Mouse (Mus musculus) urinary bladder, postnatal 4 days (tissue): ENCODE results near the gene Adgrb2.
A peak's percentile ranks its signal among the peaks of the same experiment; 100 is the strongest.

Source experiments
- DNase-seq, 2 experiments: peaks; one replicate each; pipeline ENCODE4 v3.0.0; 2021 to 2022; ENCODE audit warnings: low spot score in 2 of 2

The Adgrb2 gene

DNA sequence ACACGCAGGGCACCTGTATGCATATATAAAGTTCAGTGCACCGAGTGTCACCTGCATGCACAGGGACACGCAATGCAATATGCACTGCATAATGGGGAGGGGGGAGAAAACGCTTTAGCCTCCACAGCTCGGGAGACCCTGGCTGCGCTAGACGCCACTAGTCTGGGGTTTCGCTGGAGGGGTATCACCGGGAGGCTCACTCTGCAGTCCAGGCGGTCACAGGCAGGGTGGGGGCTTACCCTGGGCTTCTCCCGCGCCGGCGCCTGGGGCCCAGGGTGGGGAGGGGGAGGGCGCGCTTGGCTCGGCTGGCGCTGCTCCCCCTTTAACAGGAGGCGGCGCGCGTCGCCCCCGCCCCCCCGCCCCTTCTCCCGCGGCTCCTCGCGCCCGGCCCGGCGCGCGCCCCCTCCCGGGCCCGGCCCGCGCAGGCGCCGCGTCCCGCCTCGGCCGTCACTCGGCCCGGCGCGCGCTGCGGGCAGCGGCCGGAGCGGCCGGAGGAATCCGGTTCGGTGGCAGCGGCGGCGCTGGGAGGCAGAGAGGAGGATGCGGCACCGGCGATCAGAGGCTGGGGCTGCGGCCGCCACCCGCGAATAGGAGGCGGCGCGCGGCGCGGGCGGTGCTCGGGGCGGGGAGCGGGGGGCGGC lies at the start of gene Adgrb2:
Gene Adgrb2, plus strand, starts transcription at position 450 of the 641 bp plus-strand sequence.
- no peak for DNase-seq

DNA sequence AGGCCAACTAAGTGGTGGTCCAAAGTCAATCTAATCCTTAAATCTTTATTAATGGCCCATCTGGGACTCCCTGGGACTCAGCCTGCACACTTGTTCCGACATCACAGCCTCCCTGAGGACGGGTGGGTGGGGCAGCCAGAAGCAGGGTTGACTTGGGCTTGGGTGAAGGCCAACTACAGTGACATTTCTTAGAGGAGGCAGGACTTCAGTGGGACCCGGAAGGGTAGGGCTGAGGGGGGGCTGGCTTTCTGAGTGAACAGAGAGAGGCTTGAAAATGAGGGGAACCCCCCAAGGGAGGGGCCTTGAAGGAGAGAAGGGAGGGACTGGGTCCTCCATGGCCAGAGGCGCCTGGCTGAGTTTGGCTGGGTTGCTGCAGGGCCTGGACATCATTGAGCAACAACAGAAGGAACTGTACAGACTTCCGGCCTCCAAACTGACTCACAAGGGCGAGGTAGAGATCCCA lies 33.3 kb upstream of the Adgrb2 start:
- peak; percentile 59 to 69 for DNase-seq

GRCm38 (mm10) chr4:129952241-129952810 lies 32.3 kb upstream of the Adgrb2 start:
- DNase-seq: no peak

- DNase-seq: no peak
Measured at GRCm38 (mm10) chr4:129954527-129954926, 30.1 kb upstream of the Adgrb2 start.

- peak; percentile 63 to 69 for DNase-seq
Measured at GRCm38 (mm10) chr4:129960180-129960944, 24.3 kb upstream of the Adgrb2 start.

DNA sequence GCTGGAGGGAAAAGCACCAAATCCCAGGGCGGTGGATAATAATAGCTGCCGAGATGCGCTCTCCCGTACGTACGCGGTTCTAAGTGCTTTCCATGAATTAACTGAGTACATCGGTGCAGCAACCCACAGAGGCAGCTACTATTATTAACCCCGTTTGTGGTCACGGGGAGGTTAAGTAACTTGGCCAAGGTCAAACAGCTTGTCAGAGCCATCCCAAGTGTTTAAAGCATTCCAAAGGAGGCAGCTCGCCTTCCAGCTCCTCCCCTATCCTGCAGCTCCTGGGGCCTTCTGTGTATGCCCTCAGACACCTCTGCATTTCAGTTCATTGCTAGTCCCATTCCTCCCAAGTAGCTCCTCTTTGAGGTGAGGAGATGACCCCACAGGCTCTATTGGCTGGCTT lies 19.4 kb upstream of the Adgrb2 start:
- no peak for DNase-seq

DNA sequence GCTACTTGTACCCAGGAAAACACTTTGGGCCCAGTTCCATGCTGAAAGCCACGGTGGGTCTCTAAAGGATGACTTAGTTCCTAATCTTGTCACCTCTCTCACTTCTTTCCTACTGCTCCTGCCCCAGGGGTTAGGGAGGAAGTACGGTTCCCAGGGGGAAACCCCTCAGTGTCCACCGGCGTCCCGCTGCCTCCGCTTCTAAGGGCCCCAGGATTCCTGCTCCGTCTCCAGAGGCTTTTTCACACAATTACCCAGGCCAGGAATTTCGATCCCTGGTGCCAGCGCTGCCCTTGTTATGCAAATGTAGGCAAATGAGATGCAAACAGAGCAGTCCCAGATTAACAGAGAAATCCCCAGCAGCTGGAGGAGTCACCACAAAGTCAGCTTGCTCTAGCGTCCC lies 18.5 kb upstream of the Adgrb2 start:
- DNase-seq: no peak

DNA sequence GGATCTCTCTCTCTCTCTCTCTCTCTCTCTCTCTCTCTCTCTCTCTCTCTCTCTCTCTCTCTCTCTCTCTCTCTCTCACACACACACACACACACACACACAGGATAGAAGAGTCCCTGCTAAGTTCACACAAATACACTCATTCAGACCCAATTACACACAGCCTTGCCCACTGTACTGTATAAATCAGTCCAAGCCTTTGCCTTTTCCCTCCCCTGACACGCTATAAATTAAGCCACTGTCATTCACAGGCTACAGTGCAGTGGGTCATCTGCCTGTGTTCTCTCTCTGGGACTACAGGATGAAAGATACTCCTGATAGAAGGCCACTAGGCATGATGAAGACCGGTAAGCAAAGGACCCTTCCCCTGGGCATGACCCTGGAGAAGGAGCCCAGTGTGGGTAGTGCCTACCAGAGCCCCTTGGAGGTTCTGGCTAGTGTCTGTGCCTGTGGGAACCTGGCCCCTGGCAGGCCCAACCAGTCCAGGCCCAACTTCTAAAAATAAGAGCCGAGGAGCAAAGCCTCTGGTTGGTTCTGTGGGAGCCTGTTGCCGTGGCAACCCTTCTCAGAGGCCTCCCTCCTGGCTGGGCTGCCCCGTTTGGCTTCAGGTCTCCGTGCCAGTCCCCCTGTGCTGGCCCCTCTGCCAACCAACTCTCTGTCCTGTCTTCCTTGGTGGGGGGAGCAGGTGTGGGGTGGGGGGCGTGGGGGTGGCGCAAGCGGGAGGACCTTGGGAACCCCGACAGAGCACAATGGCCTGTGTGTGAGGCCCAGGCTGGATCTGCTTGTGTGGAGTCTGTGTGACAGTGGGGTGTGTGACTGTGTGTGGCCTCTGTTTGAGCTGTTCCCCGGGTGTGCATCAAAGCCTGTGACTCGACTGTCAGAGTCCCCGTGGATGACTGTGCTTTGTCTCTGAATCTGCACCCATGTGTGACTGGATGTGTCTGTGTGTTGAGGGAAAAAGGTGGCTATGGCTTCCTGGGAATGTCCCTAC lies 17.4 kb upstream of the Adgrb2 start:
- no peak for DNase-seq

DNA sequence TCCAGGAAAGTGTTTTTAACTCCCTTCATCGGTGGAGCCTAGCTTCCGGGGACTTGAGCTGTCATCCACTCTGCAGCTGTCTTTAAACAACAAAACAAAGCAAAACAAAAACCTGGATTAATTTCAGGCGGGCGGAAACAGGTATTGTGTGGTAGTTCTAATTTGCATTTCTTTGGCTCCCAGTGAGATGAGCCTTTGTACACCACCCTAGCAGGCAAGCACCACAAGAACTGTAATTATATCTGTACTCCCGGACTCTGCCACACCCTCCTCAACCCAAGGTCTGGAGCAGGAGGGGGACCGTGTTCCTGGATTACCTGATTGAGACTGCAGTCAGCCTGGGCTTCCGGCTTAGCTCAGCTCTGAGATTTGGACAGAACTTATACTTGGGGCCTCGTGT lies 14.5 kb upstream of the Adgrb2 start:
- DNase-seq: no peak

- no peak for DNase-seq
Measured at GRCm38 (mm10) chr4:129970861-129971260, 13.8 kb upstream of the Adgrb2 start.

- no peak for DNase-seq
Measured at GRCm38 (mm10) chr4:129971989-129972388, 12.7 kb upstream of the Adgrb2 start.

DNA sequence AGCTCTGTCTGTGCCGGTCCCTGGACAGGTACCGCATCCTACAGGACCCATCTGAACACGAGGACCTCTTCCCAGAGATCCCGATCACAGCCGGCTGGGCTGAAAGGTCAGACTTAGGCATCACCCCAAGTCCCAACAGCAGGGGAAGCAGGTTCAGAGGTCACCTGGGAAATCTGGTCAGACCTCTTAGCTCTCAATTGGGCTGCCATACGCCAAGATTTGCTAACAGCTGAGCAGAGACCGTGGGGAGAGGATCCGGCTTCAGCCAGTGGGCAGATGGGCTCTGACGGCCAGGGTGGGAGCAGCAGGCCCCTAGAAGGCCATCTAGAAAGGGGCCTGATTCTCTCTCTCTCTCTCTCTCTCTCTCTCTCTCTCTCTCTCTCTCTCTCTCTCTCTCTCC lies 10.4 kb upstream of the Adgrb2 start:
- DNase-seq: no peak

DNA sequence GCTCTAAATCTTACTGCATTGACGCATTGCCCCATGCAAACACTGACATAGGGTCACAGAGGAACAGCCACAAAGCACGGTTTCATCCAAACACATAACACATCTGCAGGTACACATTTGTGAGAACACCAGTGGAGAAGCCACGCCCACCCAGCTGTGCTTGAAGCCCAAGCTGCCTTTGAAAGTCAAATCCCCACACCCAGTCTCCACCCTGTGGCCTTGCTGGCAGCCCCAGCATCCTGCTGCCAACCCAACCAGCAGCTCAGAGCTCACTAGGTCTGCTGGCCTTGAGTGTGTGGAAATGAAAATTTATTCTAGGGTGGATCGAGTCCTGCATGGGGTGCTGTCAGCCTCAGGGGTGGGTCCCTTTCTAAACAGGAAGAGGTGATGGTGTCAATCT lies 7.4 kb upstream of the Adgrb2 start:
- DNase-seq: no peak

DNA sequence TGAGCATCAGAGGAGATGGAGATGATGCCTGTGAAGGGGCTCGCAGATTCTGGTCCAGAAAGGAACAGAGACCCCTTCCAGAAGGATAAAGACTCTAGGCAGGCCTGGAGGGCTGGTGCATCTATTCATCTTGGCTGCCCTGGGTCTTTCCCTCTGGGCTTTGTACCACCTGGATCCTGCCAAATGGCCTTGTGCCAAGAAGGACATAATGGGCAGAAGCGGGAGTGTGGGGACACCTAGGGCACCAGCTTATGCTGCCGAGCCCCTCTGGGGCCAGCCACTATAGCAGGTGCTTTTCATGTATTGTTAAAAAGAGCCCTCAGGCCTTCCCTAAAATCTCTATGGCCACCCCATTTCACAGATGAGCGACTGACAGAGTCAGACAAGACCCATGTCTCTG lies 6.4 kb upstream of the Adgrb2 start:
- no peak for DNase-seq

GRCm38 (mm10) chr4:129978930-129979329 lies 5.7 kb upstream of the Adgrb2 start:
- DNase-seq: no peak

DNA sequence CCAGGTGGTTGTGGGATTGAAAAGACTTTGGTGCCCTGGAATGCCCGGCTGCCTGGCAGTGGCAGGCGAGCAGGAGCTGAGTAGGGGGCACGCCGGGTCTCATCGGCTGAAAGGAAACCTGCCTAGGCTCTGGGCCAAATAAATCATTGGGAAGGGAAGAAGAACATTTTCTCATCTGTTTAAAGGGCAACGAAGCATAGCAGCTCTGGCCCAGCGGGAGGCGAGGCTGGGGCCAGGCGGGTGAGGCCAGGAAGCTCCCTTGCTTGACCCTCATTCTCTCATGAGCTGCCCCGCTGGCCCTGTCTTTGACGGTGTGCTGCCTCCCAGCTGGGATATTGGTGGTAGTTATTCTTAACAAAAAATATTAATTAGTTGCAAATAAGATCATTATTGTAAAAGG lies 3.0 kb upstream of the Adgrb2 start:
- no peak for DNase-seq

GRCm38 (mm10) chr4:129983046-129983445 lies 1.6 kb upstream of the Adgrb2 start:
- DNase-seq: no peak

DNA sequence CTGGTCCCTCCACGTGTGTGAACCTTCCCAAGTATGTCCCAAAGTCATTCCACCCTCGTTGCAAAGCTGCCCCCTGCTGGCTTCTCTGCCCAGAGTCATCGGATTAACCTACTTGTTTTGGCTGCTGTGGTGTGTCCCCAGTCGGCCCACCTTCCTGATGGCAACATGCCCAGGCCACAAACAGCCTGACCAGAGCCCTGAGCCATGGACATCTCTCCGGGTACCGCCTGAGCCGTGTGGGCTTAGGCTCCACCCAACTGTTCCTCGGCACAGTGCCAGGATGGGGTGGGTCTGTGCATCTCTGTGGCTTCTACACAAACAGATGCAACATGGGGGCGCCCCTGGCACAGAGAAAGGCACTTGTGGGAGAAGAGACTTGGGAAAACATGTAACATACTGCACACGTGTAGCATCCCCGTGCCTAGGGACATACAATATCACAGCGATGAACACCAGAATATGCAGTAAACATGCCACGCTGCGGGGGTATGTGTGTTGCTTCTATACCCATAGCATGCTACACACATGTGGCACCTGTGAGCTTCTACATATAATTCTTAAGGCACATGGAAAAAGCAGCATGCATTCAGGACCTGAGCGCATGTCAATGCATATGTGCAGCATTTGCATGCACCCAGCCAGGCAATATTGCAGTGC lies 778 bp upstream of the Adgrb2 start:
- DNase-seq: peak in 1 of 2 experiments; percentile 52

DNA sequence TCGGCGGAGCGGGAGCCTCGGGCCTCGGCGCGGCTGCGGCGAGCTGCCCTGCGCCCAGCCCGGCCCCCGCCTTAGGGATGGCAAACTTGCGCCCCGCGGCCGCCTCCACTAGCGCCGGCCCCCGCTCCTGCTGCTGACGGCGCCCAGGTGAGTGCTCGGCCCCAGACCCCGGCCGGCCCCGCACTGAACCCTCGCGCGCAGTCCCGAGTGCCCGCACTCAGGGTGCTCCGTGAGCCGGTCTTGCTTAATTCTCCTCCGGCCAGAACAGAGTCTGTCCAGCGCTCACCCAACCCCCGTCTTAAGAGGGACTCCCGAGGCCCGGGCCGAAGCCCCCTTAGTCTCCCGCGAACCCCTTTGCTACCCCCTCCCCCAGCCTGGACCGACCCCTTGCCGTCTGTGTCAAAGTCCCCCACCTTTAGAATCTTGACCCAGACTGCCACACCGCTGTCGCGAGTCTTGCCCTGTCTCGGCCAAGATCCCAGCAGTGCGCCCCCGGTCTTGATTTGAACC lies 546 bp downstream of the Adgrb2 start:
- DNase-seq: no peak

DNA sequence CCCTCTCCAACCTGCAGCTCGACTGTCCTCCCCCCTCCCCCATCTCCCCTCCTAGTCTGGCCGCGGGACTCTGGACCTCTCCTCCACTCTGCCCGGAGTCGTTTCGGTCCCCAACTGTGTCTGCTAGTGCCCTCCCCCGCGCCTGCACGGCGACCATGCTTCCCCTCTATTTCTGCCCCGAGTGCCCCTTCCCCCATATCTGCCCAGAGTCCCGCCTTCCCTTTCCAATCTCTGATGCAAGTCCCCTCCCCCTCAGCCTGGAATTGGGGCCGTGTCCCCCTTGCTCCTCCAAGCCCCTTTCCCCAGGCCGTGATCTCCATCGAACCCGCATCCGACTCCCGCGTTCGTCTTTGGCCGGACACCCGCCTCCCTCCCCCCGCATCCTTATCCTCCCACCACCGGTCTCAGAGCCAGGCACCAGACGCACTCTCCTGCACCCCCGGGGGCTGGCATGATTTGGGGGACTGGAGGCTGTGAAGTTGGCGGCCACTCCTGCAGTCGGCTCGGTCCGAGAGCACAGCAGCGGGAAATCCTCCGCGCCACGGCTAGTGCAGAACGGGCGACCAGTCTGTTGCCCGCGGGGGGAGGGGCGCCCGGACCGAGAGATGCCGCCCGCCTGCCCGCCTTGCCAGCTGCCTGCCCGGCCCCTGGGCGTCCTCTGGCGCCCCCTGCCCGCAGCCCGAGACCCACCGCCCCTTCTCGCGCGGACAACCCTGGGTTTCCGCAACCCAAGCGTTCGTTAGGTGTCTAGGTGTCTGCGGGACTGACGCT lies 1.2 kb downstream of the Adgrb2 start:
- DNase-seq: no peak
